Mouse (Mus musculus) lung, postnatal 0 days (tissue): ENCODE measurements at regions not wholly inside any gene's neighbourhood (a gene's known extent, or its start where the extent isn't known, plus 50 kb on each side); places are given as distances from the start of the nearest gene placed in this dataset.

Experiments
- CTCF ChIP-seq: IDR thresholded peaks from 2 replicates; pipeline ENCODE4 v1.5.1; 2016; ENCODE audit warnings: antibody characterized with exemption, mild to moderate bottlenecking
- EP300 ChIP-seq: IDR thresholded peaks from 2 replicates; pipeline ENCODE4 v1.6.1; 2016; ENCODE audit warnings: antibody characterized with exemption, mild to moderate bottlenecking, control low read depth

GRCm38 (mm10) chr10:26653103-26653502, 100.1 kb upstream of the Arhgap18 start:
- TF ChIP-seq EP300 (no peak), CTCF (no peak)
